Mouse (Mus musculus) heart, postnatal 36 days (tissue): ENCODE results near the gene Glg1. TPM values are rescaled to one million over a fixed set of nuclear protein-coding genes. Genes with fewer than 3 reads are reported as not detected.
"Not testable (repeated sequence)": the region's sequence is repeated elsewhere in the genome, so short reads cannot be mapped to it uniquely, and the experiment has no call there.

Experiments
- DNase-seq, 2 experiments: peaks; one replicate each; pipeline ENCODE4 v3.0.0; 2021 to 2022
- intact Hi-C: fragments of 180-260 bp; cut with DNase I; formaldehyde crosslinking; loops from one replicate; pipeline ENCODE4 v1.15.1; 2025
- total RNA-seq, 2 experiments: library from RNA; stranded (reverse); gene quantifications; 2 replicates each; pipeline ENCODE4 v1.2.3; 2021

The Glg1 gene
- total RNA-seq = 100 to 1,000 TPM; 102 to 106 TPM

- DNase-seq = peak; percentile 97 to 98
- intact Hi-C loops = loop anchor here (1.0 to 5.0 kb wide), 2 partner anchors 62 to 114 kb away; no protein-coding TSS in a partner anchor
Observed at GRCm38 (mm10) chr8:111258631-111259407, at the start of gene Glg1. Gene Glg1, minus strand, starts transcription at chr8:111259216.

GRCm38 (mm10) chr8:111305031-111305730 lies 46.2 kb upstream of the Glg1 start:
- DNase-seq = peak in 1 of 2 experiments; percentile 11
- intact Hi-C loops = no loop called here

- DNase-seq = no peak
- intact Hi-C loops = no loop called here
Observed at GRCm38 (mm10) chr8:111304359-111304758, 45.3 kb upstream of the Glg1 start.

- intact Hi-C loops, DNase-seq: not testable (repeated sequence)
Observed at GRCm38 (mm10) chr8:111303076-111303803, 44.2 kb upstream of the Glg1 start.

GRCm38 (mm10) chr8:111300597-111301546 lies 41.9 kb upstream of the Glg1 start:
- no peak for DNase-seq
- intact Hi-C loops = no loop called here

- intact Hi-C loops = loop anchor here (5.0 kb wide), 1 partner anchor 38 kb away; no protein-coding TSS in a partner anchor
- DNase-seq = peak; percentile 93 to 94
Observed at GRCm38 (mm10) chr8:111299821-111300568, 41.0 kb upstream of the Glg1 start, which contains the start of gene Rfwd3. Gene Rfwd3, minus strand, starts transcription at chr8:111300222.

- peak; percentile 65 to 69 for DNase-seq
- intact Hi-C loops = loop anchor here (5.0 kb wide), 1 partner anchor 37 kb away; no protein-coding TSS in a partner anchor
Observed at GRCm38 (mm10) chr8:111299363-111299820, 40.4 kb upstream of the Glg1 start.

- DNase-seq = no peak
- intact Hi-C loops = loop anchor here (5.0 kb wide), 1 partner anchor 36 kb away; no protein-coding TSS in a partner anchor
Observed at GRCm38 (mm10) chr8:111298011-111298410, 39.0 kb upstream of the Glg1 start.

GRCm38 (mm10) chr8:111291733-111292132 lies 32.7 kb upstream of the Glg1 start:
- intact Hi-C loops = no loop called here
- peak; percentile 9 to 27 for DNase-seq

GRCm38 (mm10) chr8:111290586-111290985 lies 31.6 kb upstream of the Glg1 start:
- intact Hi-C loops = no loop called here
- DNase-seq = no peak

GRCm38 (mm10) chr8:111285603-111286002 lies 26.6 kb upstream of the Glg1 start:
- no peak for DNase-seq
- intact Hi-C loops = no loop called here

GRCm38 (mm10) chr8:111282093-111282492 lies 23.1 kb upstream of the Glg1 start:
- no peak for DNase-seq
- intact Hi-C loops = no loop called here

- intact Hi-C loops = no loop called here
- DNase-seq = no peak
Observed at GRCm38 (mm10) chr8:111268277-111268676, 9.3 kb upstream of the Glg1 start.

GRCm38 (mm10) chr8:111266161-111266560 lies 7.1 kb upstream of the Glg1 start:
- DNase-seq, intact Hi-C loops: not testable (repeated sequence)

GRCm38 (mm10) chr8:111264693-111265220 lies 5.7 kb upstream of the Glg1 start:
- intact Hi-C loops = loop anchor here (5.0 kb wide), 1 partner anchor 33 kb away; no protein-coding TSS in a partner anchor
- no peak for DNase-seq

- peak in 1 of 2 experiments; percentile 15 for DNase-seq
- intact Hi-C loops = loop anchor here (5.0 kb wide), 1 partner anchor 35 kb away; no protein-coding TSS in a partner anchor
Observed at GRCm38 (mm10) chr8:111261981-111262381, 3.0 kb upstream of the Glg1 start.

GRCm38 (mm10) chr8:111260251-111260650 lies 1.2 kb upstream of the Glg1 start:
- no peak for DNase-seq
- intact Hi-C loops = loop anchor here (5.0 kb wide), 1 partner anchor 37 kb away; no protein-coding TSS in a partner anchor

GRCm38 (mm10) chr8:111259408-111259741 lies 359 bp upstream of the Glg1 start:
- intact Hi-C loops = loop anchor here (1.0 to 5.0 kb wide), 2 partner anchors 62 to 114 kb away; no protein-coding TSS in a partner anchor
- no peak for DNase-seq
